Mouse (Mus musculus) E14TG2a.4 (cell line): ENCODE results near the gene Sox12.

Source experiments
- CTCF ChIP-seq: conservative IDR thresholded peaks from 2 replicates; pipeline ENCODE4 v1.5.1; 2014; ENCODE audit warnings: low read length
- NANOG ChIP-seq: IDR thresholded peaks from 2 replicates; pipeline ENCODE4 v1.6.1; 2014; ENCODE audit warnings: borderline replicate concordance, low read length, mixed read lengths

GRCm38 (mm10) chr2:152439833-152440232 is 42.0 kb upstream of the Sox12 start:
- TF ChIP-seq CTCF (no peak), NANOG (no peak)
